Comparison of ENCODE assay signal across 13 mouse cellular contexts in genomic region chr10:80081075-80081474, GRCm38 (mm10). TPM values are rescaled to one million over a fixed set of nuclear protein-coding genes. Genes with fewer than 3 reads are reported as not detected.
DNase-seq lines count a peak whose midpoint lies in the region; ATAC-seq and TF ChIP-seq lines count a peak whose summit lies in the region.
"Had no signal": no experiment of that assay in that cellular context is flagged by ENCODE, and none has a peak within 500 bp of the region (broad histone marks: within the 10 kb centered on the region; RNA-seq: fewer than 3 reads in every experiment).

No protein-coding gene starts in this region.

- intact Hi-C loops in left cerebral cortex, postnatal 25 days (cut with DNase I): no loop called here

- no peak overlapping the region for H3K27ac ChIP-seq in kidney, embryonic 14.5 days (ENCODE audit: low read depth, low read length)
- peak overlapping the region; percentile 98 for H3K27ac ChIP-seq in liver, embryonic 15.5 days (replicated peaks)
- no peak overlapping the region for H3K27ac ChIP-seq in stomach, postnatal 0 days (replicated peaks)
- H3K27ac ChIP-seq: limb, embryonic 13.5 days; macrophage had no signal

- H3K9me3 ChIP-seq in kidney, embryonic 14.5 days (ENCODE audit: control insufficient read depth, low read length): no peaks in the 10 kb centered on the region
- H3K9me3 ChIP-seq in liver, embryonic 15.5 days (replicated peaks): no peaks in the 10 kb centered on the region
- H3K9me3 ChIP-seq in stomach, postnatal 0 days (ENCODE audit: control insufficient read depth, low read length): no peaks in the 10 kb centered on the region
- H3K9me3 ChIP-seq: limb, embryonic 13.5 days had no signal

- H3K4me2 ChIP-seq in kidney, embryonic 14.5 days (replicated peaks; ENCODE audit: low read depth, low read length): no peak overlapping the region
- peak overlapping the region; percentile 89 for H3K4me2 ChIP-seq in liver, embryonic 15.5 days
- no peak overlapping the region for H3K4me2 ChIP-seq in stomach, postnatal 0 days (replicated peaks; ENCODE audit: low read depth)
- H3K4me2 ChIP-seq: limb, embryonic 13.5 days had no signal

- 84% methylated on average over 3 of the region's 3 CpGs for WGBS in kidney, embryonic 14.5 days
- 33% methylated on average over 3 of the region's 3 CpGs for WGBS in liver, embryonic 15.5 days (ENCODE audit: insufficient replicate concordance)
- WGBS in stomach, postnatal 0 days: 68% methylated on average over 3 of the region's 3 CpGs

- peaks cover 43% of the 10 kb centered on the region for H3K36me3 ChIP-seq in kidney, embryonic 14.5 days (ENCODE audit: control insufficient read depth, insufficient read depth, low read length)
- peaks cover 88% of the 10 kb centered on the region for H3K36me3 ChIP-seq in liver, embryonic 15.5 days (replicated peaks)
- H3K36me3 ChIP-seq in stomach, postnatal 0 days (ENCODE audit: control insufficient read depth, insufficient read depth, low read length): peaks cover 13% of the 10 kb centered on the region

- ATAC-seq in kidney, embryonic 14.5 days (ENCODE audit: low FRiP score, low TSS enrichment): no peak
- ATAC-seq in erythroblast, adult 5-6 weeks (replicated peaks; ENCODE audit: low FRiP score, poor library complexity, severe bottlenecking): peak; percentile 85
- peak; percentile 95 for ATAC-seq in liver, embryonic 15.5 days (ENCODE audit: insufficient read depth)
- no peak for ATAC-seq in stomach, postnatal 0 days (ENCODE audit: low FRiP score, low TSS enrichment)
- ATAC-seq: forebrain, postnatal 0 days had no signal

- 0 out of 2 replicates have a peak, but pooled peaks cover 6% of the 10 kb centered on the region for H3K4me1 ChIP-seq in kidney, embryonic 14.5 days (ENCODE audit: control insufficient read depth, insufficient read depth, low read length)
- H3K4me1 ChIP-seq in liver, embryonic 15.5 days (replicated peaks): peaks cover 66% of the 10 kb centered on the region
- 0 out of 2 replicates have a peak, but pooled peaks cover 3% of the 10 kb centered on the region for H3K4me1 ChIP-seq in stomach, postnatal 0 days (replicated peaks; ENCODE audit: control insufficient read depth, insufficient read depth)
- H3K4me1 ChIP-seq: limb, embryonic 13.5 days had no signal

- peak; percentile 25; the same call in 1 of the 2 replicates for TF ChIP-seq CTCF in stomach, postnatal 0 days (IDR thresholded peaks at IDR 0.05; ENCODE audit: low read depth)

- DNase-seq in kidney, postnatal 4 days: no peak
- DNase-seq in stomach, postnatal 0 days (ENCODE audit: low spot score): no peak
- no peak for DNase-seq in cerebellum, postnatal 4 days (ENCODE audit: low spot score in 2 of 2)
- no peak for DNase-seq in left cerebral cortex, postnatal 25 days (ENCODE audit: low spot score in 2 of 2)
- DNase-seq: adrenal gland, postnatal 25 days; cerebellum, adult 2 months; forebrain, postnatal 0 days; kidney, adult 18-20 months had no signal

- no peak for TF ChIP-seq EP300 in stomach, postnatal 0 days (optimal IDR thresholded peaks at IDR 0.05)

- no peaks in the 10 kb centered on the region for H3K27me3 ChIP-seq in kidney, embryonic 14.5 days (ENCODE audit: control insufficient read depth, insufficient read depth, low read length)
- no peaks in the 10 kb centered on the region for H3K27me3 ChIP-seq in liver, embryonic 15.5 days
- H3K27me3 ChIP-seq in stomach, postnatal 0 days (ENCODE audit: control insufficient read depth, insufficient read depth, low read length): no peaks in the 10 kb centered on the region
- H3K27me3 ChIP-seq: limb, embryonic 13.5 days had no signal

- H3K4me3 ChIP-seq in kidney, embryonic 14.5 days (ENCODE audit: low read length): no peak overlapping the region
- H3K4me3 ChIP-seq in liver, embryonic 15.5 days (replicated peaks): peak overlapping the region; percentile 49
- no peak overlapping the region for H3K4me3 ChIP-seq in stomach, postnatal 0 days (ENCODE audit: low read depth, low read length)
- H3K4me3 ChIP-seq: limb, embryonic 13.5 days had no signal

- H3K9ac ChIP-seq in kidney, embryonic 14.5 days (ENCODE audit: low read depth, low read length): peak overlapping the region; percentile 7; the same call in 1 of the 2 replicates
- peak overlapping the region; percentile 66 for H3K9ac ChIP-seq in liver, embryonic 15.5 days
- no peak overlapping the region for H3K9ac ChIP-seq in stomach, postnatal 0 days (ENCODE audit: low read length)
- H3K9ac ChIP-seq: forebrain, postnatal 0 days; limb, embryonic 13.5 days had no signal

RNA-seq across cellular contexts. Expression of gene Sbno2, which starts 24.3 kb away (rescaled TPM):
- polyA plus RNA-seq in kidney, embryonic 14.5 days (2014; fragmentation: Nextera tagmentation; extraction: Ambion mirVana): 10.6 and 14.8 TPM in 2 replicates
- 9.2 and 12.5 TPM in 2 replicates for total RNA-seq in erythroblast, adult 5-6 weeks (2015; ENCODE audit: low replicate concordance)
- 17.1 and 20.9 TPM in 2 replicates for total RNA-seq in erythroblast, adult 5-6 weeks (2017; ENCODE audit: low replicate concordance)
- 10.4 and 12.3 TPM in 2 replicates for polyA plus RNA-seq in liver, embryonic 15.5 days (2015; fragmentation: Nextera tagmentation; extraction: Ambion mirVana)
- polyA plus RNA-seq in stomach, postnatal 0 days (2015; fragmentation: Nextera tagmentation; extraction: Ambion mirVana): 10.7 and 11.0 TPM in 2 replicates
- total RNA-seq in left cerebral cortex, postnatal 25 days (2021): 10 to 100 TPM; 17.8 to 17.9 TPM

RNA-seq across cellular contexts. Expression of gene Gpx4, which starts 34.1 kb away (rescaled TPM):
- polyA plus RNA-seq in kidney, embryonic 14.5 days (2014; fragmentation: Nextera tagmentation; extraction: Ambion mirVana): 552 and 641 TPM in 2 replicates
- total RNA-seq in erythroblast, adult 5-6 weeks (2015; ENCODE audit: low replicate concordance): 108 and 169 TPM in 2 replicates
- total RNA-seq in erythroblast, adult 5-6 weeks (2017; ENCODE audit: low replicate concordance): 96.3 and 123 TPM in 2 replicates
- 603 and 658 TPM in 2 replicates for polyA plus RNA-seq in liver, embryonic 15.5 days (2015; fragmentation: Nextera tagmentation; extraction: Ambion mirVana)
- 435 and 445 TPM in 2 replicates for polyA plus RNA-seq in stomach, postnatal 0 days (2015; fragmentation: Nextera tagmentation; extraction: Ambion mirVana)
- 100 to 1,000 TPM; 504 to 528 TPM for total RNA-seq in left cerebral cortex, postnatal 25 days (2021)

RNA-seq across cellular contexts. Expression of gene Stk11, which starts 34.5 kb away (rescaled TPM):
- 26.6 and 42.0 TPM in 2 replicates for polyA plus RNA-seq in kidney, embryonic 14.5 days (2014; fragmentation: Nextera tagmentation; extraction: Ambion mirVana)
- 47.7 and 60.0 TPM in 2 replicates for total RNA-seq in erythroblast, adult 5-6 weeks (2015; ENCODE audit: low replicate concordance)
- total RNA-seq in erythroblast, adult 5-6 weeks (2017; ENCODE audit: low replicate concordance): 152 and 195 TPM in 2 replicates
- polyA plus RNA-seq in liver, embryonic 15.5 days (2015; fragmentation: Nextera tagmentation; extraction: Ambion mirVana): 16.4 and 21.8 TPM in 2 replicates
- polyA plus RNA-seq in stomach, postnatal 0 days (2015; fragmentation: Nextera tagmentation; extraction: Ambion mirVana): 10.3 and 11.2 TPM in 2 replicates
- 10 to 100 TPM; 92.1 to 95.0 TPM for total RNA-seq in left cerebral cortex, postnatal 25 days (2021)

RNA-seq across cellular contexts. Expression of gene Polr2e, which starts 41.5 kb away (rescaled TPM):
- polyA plus RNA-seq in kidney, embryonic 14.5 days (2014; fragmentation: Nextera tagmentation; extraction: Ambion mirVana): 276 and 310 TPM in 2 replicates
- 23.6 and 33.4 TPM in 2 replicates for total RNA-seq in erythroblast, adult 5-6 weeks (2015; ENCODE audit: low replicate concordance)
- 4.5 and 9.9 TPM in 2 replicates for total RNA-seq in erythroblast, adult 5-6 weeks (2017; ENCODE audit: low replicate concordance)
- polyA plus RNA-seq in liver, embryonic 15.5 days (2015; fragmentation: Nextera tagmentation; extraction: Ambion mirVana): 81.3 and 84.4 TPM in 2 replicates
- polyA plus RNA-seq in stomach, postnatal 0 days (2015; fragmentation: Nextera tagmentation; extraction: Ambion mirVana): 121 and 122 TPM in 2 replicates
- total RNA-seq in left cerebral cortex, postnatal 25 days (2021): 10 to 100 TPM; 71.3 to 74.8 TPM

RNA-seq across cellular contexts. Expression of gene Atp5d, which starts 57.4 kb away (rescaled TPM):
- 519 and 582 TPM in 2 replicates for polyA plus RNA-seq in kidney, embryonic 14.5 days (2014; fragmentation: Nextera tagmentation; extraction: Ambion mirVana)
- total RNA-seq in erythroblast, adult 5-6 weeks (2015; ENCODE audit: low replicate concordance): 43.3 and 48.8 TPM in 2 replicates
- total RNA-seq in erythroblast, adult 5-6 weeks (2017; ENCODE audit: low replicate concordance): 12.1 and 17.3 TPM in 2 replicates
- polyA plus RNA-seq in liver, embryonic 15.5 days (2015; fragmentation: Nextera tagmentation; extraction: Ambion mirVana): 291 and 300 TPM in 2 replicates
- polyA plus RNA-seq in stomach, postnatal 0 days (2015; fragmentation: Nextera tagmentation; extraction: Ambion mirVana): 679 and 705 TPM in 2 replicates
- 100 to 1,000 TPM; 372 to 381 TPM for total RNA-seq in left cerebral cortex, postnatal 25 days (2021)

Comparison
In these comparisons a context has a peak if more than half of its experiments do, and no peak if none do; other contexts are left out.
1. ATAC-seq: peak in erythroblast, adult 5-6 weeks (single experiment) and liver, embryonic 15.5 days (single experiment); none in kidney, embryonic 14.5 days (single experiment) and stomach, postnatal 0 days (single experiment).